Mouse (Mus musculus) heart, embryonic 10.5 days (tissue): Measurements from ENCODE around the gene Vmn1r32. TPM values are rescaled to one million over a fixed set of nuclear protein-coding genes. Genes with fewer than 3 reads are reported as not detected.

Experiments
- DNase-seq: peaks from one replicate; pipeline ENCODE4 v3.0.0-alpha.2; 2017; ENCODE audit warnings: low spot score
- H3K27ac ChIP-seq: fragments of 300-500 bp; sonication (generic); 2 replicates; pipeline ENCODE4 v1.5.1; 2016; ENCODE audit warnings: mild to moderate bottlenecking
- H3K27me3 ChIP-seq: fragments of 300-500 bp; sonication (generic); 2 replicates; pipeline ENCODE4 v1.6.1; 2016; ENCODE audit warnings: mild to moderate bottlenecking; ENCODE audit not compliant: poor library complexity, insufficient read depth, severe bottlenecking
- H3K36me3 ChIP-seq: fragments of 300-500 bp; sonication (generic); 2 replicates; pipeline ENCODE4 v1.6.1; 2016; ENCODE audit warnings: mild to moderate bottlenecking, moderate library complexity
- H3K4me1 ChIP-seq: fragments of 300-500 bp; sonication (generic); 2 replicates; pipeline ENCODE4 v1.6.1; 2016; ENCODE audit warnings: mild to moderate bottlenecking
- H3K4me3 ChIP-seq: fragments of 300-500 bp; sonication (generic); 2 replicates; pipeline ENCODE4 v1.5.1; 2016; ENCODE audit warnings: mild to moderate bottlenecking, moderate library complexity
- H3K9me3 ChIP-seq: fragments of 300-500 bp; sonication (generic); 2 replicates; pipeline ENCODE4 v1.6.1; 2016; ENCODE audit warnings: mild to moderate bottlenecking, moderate library complexity
- WGBS: fragments of 180-500 bp; shearing (Covaris S2); methylation state at CpG from one replicate; pipeline ENCODE4 v1.1.7; 2016; 5-methylcytosine and 5-hydroxymethylcytosine counted together
- polyA plus RNA-seq: library from polyadenylated mRNA; unstranded; fragments of >200 nt; fragmentation: Nextera tagmentation; extraction: Ambion mirVana; gene quantifications from 2 replicates; pipeline ENCODE4 v1.2.1, GENCODE M21; 2016

The Vmn1r32 gene
- 0.13 TPM in 1 of 2 replicates, not detected in the other for polyA plus RNA-seq

GRCm38 (mm10) chr6:66559996-66560395 lies at the start of gene Vmn1r32:
Gene Vmn1r32 (minus strand): TSS chr6:66560096.
- H3K9me3 ChIP-seq, result no peaks in the 10 kb centered on the region
- no peaks in the 10 kb centered on the region for H3K36me3 ChIP-seq
- DNase-seq, result no peak
- H3K27me3 ChIP-seq, result no peaks in the 10 kb centered on the region
- no peak within 1 kb of the TSS for H3K27ac ChIP-seq
- no peak within 1 kb of the TSS for H3K4me3 ChIP-seq
- 62% methylated on average over 1 of the region's 1 CpGs for WGBS
- no peaks in the 10 kb centered on the region for H3K4me1 ChIP-seq

- no peaks in the 10 kb centered on the region for H3K9me3 ChIP-seq
- no peaks in the 10 kb centered on the region for H3K27me3 ChIP-seq
- H3K36me3 ChIP-seq, result no peaks in the 10 kb centered on the region
- H3K27ac ChIP-seq, result no peak overlapping the region
- no peak overlapping the region for H3K4me3 ChIP-seq
- H3K4me1 ChIP-seq, result no peaks in the 10 kb centered on the region
- DNase-seq, result no peak
Measured at GRCm38 (mm10) chr6:66595804-66596203, 35.9 kb upstream of the Vmn1r32 start.

- H3K4me3 ChIP-seq, result peak overlapping the region; percentile 80
- DNase-seq, result no peak
- H3K36me3 ChIP-seq, result peaks cover 25% of the 10 kb centered on the region
- no peaks in the 10 kb centered on the region for H3K27me3 ChIP-seq
- H3K9me3 ChIP-seq, result no peaks in the 10 kb centered on the region
- H3K4me1 ChIP-seq, result peaks cover 10% of the 10 kb centered on the region
- WGBS, result 14% methylated on average over 7 of the region's 7 CpGs
- peak overlapping the region; percentile 90 for H3K27ac ChIP-seq
Measured at GRCm38 (mm10) chr6:66535966-66536365, 23.9 kb downstream of the Vmn1r32 start.

GRCm38 (mm10) chr6:66535028-66535862 lies 24.7 kb downstream of the Vmn1r32 start, which contains the start of gene Mad2l1:
Gene Mad2l1 (plus strand): TSS chr6:66535390.
- Histone ChIP-seq H3K36me3 (peaks cover 18% of the 10 kb centered on the region), H3K27me3 (no peaks in the 10 kb centered on the region), H3K4me1 (peaks cover 10% of the 10 kb centered on the region), H3K9me3 (no peaks in the 10 kb centered on the region), H3K4me3 (peak within 1 kb of the TSS; percentile 80), H3K27ac (peak within 1 kb of the TSS; percentile 90)
- WGBS, result under 1% methylated on average over 57 of the region's 57 CpGs
- DNase-seq, result peak; percentile 100

GRCm38 (mm10) chr6:66534366-66534941 lies 25.4 kb downstream of the Vmn1r32 start:
- DNase-seq, result no peak
- Histone ChIP-seq H3K4me3 (peak overlapping the region; percentile 80), H3K36me3 (peaks cover 10% of the 10 kb centered on the region), H3K27ac (peak overlapping the region; percentile 90), H3K27me3 (no peaks in the 10 kb centered on the region), H3K4me1 (peaks cover 10% of the 10 kb centered on the region), H3K9me3 (no peaks in the 10 kb centered on the region)
- WGBS, result 79% methylated on average over 5 of the region's 5 CpGs

- H3K36me3 ChIP-seq, result peaks cover under 1% of the 10 kb centered on the region; the same call in 1 of the 2 replicates
- H3K27ac ChIP-seq, result no peak overlapping the region
- DNase-seq, result no peak
- H3K27me3 ChIP-seq, result no peaks in the 10 kb centered on the region
- H3K4me3 ChIP-seq, result no peak overlapping the region
- no peaks in the 10 kb centered on the region for H3K9me3 ChIP-seq
- H3K4me1 ChIP-seq, result peaks cover 10% of the 10 kb centered on the region
- 43% methylated on average over 3 of the region's 3 CpGs for WGBS
Measured at GRCm38 (mm10) chr6:66533241-66533640, 26.7 kb downstream of the Vmn1r32 start.

- Histone ChIP-seq H3K4me1 (no peaks in the 10 kb centered on the region), H3K27ac (no peak overlapping the region), H3K9me3 (no peaks in the 10 kb centered on the region), H3K36me3 (no peaks in the 10 kb centered on the region), H3K27me3 (no peaks in the 10 kb centered on the region), H3K4me3 (no peak overlapping the region)
- WGBS, result 92% methylated on average over 10 of the region's 10 CpGs
- DNase-seq, result no peak
Measured at GRCm38 (mm10) chr6:66528386-66528785, 31.5 kb downstream of the Vmn1r32 start.

- DNase-seq, result no peak
- Histone ChIP-seq H3K36me3 (no peaks in the 10 kb centered on the region), H3K4me1 (no peaks in the 10 kb centered on the region), H3K9me3 (no peaks in the 10 kb centered on the region), H3K27ac (no peak overlapping the region), H3K27me3 (no peaks in the 10 kb centered on the region), H3K4me3 (no peak overlapping the region)
- WGBS, result 94% methylated on average over 5 of the region's 5 CpGs
Measured at GRCm38 (mm10) chr6:66516368-66516767, 43.5 kb downstream of the Vmn1r32 start.

Other genes with a start within 250 kb of the Vmn1r32 start
- gene Mad2l1, start 24.7 kb downstream of the Vmn1r32 start, polyA plus RNA-seq, result 88.9 and 115 TPM in 2 replicates
- not detected in 2 replicates for gene Vmn1r33, start 58.2 kb upstream of the Vmn1r32 start, polyA plus RNA-seq
- gene Vmn1r34, start 83.8 kb upstream of the Vmn1r32 start, polyA plus RNA-seq, result not detected in 2 replicates
- not detected in 2 replicates for gene Vmn1r35, start 125.8 kb upstream of the Vmn1r32 start, polyA plus RNA-seq
- not detected in 2 replicates for gene Vmn1r36, start 159.1 kb upstream of the Vmn1r32 start, polyA plus RNA-seq
- not detected in 2 replicates for gene Vmn1r37, start 169.3 kb upstream of the Vmn1r32 start, polyA plus RNA-seq
- gene Vmn1r38, start 222.5 kb upstream of the Vmn1r32 start, polyA plus RNA-seq, result not detected in 2 replicates